Mouse (Mus musculus): ENCODE data around the gene Cyp3a16.
"Not testable (repeated sequence)": the region's sequence is repeated elsewhere in the genome, so short reads cannot be mapped to it uniquely, and the experiment has no call there.

The Cyp3a16 gene

DNA sequence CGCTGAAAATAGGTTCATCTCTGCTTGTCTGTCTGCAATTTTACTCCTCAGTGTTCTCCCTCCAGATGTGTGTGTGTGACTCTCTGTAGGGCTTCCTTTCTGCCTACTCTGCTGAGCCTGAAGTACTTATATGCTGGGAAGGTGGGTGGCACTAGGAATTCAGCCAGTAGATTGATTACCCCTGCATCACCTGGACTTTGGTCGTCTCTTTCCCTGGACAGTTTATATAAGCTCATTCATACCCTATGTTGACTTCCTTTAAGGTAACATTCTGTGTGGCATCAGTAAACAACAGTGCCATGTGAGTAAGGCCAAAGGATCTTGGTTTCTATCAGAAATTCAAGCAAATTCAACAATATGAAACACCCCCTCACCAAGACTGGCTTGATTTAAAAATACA is at the start of gene Cyp3a16:
Gene Cyp3a16 (minus strand): TSS at position 101 of the 400 bp plus-strand sequence.
- CTCF ChIA-PET = not testable (repeated sequence)

DNA sequence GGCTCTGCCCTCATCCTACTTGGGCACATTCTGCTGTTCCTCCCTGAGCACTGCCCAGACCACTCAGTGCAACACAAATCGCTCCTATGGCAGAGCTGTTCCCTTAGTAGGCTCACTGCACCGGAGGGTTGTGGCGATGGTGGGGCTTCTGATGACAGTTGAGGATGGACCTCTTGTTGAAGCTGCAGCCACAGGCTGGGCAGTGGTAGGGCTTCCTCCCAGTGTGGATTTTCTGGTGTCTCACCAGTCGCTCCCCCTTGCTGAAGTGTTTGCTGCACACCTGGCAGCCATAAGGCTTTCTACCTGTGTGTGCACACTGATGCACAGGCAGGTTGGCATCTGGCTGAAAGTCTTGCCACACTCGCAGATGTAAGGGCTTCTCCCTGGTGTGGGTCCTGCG is 20.8 kb upstream of the Cyp3a16 start:
- CTCF ChIA-PET = no interaction called here

DNA sequence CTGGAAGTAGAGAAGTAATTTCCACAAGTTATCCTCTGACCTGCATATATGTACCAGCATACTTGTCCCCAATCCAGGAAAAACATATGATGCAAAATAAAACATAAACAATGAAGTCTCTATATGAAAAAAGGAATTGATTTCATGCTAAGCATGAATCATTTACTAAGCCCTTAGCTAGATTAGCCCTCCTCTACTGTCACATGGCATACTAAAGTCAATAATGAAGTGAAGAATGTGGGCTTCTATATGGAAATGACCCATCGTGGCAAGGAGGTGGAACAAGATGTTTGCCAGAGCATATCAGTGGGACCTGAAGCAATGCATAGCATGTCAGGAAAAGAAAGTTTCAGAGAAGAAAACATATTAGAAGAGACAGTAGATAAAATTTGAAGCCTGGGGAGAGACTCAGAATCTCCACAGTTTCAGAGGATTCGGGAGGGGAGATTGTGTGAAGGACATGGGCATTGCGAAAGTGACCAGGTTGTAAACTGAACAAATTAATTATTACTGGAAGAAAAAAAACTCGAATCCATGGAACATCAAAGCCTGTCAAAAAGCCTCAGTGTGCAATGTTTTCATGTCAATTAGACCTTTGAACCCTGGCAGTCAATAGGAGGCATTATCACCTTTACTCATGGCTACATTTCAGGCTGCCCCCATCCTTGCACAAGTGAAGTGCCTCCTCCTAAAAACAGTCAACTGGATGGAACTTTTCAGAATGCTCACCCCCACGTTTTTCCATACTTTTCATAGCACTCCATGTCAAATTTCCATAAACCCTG is 5.0 kb downstream of the Cyp3a16 start:
- CTCF ChIA-PET = no interaction called here

DNA sequence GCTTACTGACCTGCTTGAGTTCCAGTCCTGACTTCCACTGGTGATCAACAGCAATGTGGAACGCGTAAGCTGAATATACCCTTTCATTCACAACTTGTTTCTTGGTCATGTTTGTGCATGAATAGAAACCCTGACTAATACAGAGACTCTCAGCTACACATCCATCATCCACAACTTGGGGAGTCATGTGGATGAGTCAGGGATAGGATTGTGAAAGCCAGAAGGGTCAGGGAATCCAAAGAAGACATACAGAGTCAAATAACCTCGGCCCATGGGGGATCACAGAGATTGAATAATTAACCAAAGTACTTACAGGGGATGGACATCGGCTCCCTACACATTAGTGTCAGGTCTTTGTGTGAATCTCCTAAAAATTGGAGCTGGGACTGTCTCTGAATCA is 7.2 kb downstream of the Cyp3a16 start:
- CTCF ChIA-PET = no interaction called here

DNA sequence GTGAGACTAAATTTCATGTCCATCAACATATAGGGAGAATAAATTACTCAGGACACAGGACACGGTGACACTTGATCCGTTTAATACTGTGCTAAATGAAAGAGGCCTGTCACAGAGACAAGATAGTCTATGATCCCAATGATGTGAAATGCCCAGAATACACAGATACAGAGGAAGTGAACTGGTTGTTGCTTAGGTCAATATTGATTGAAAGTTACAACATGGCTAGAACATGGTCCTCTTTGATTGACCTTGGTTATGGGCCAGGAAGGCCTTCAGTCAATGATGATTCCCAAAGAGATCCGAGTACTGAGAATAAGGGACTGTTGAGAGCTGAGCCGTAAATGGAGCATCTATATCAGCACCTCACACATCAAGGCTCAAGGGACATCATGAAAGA is 15.1 kb downstream of the Cyp3a16 start:
- CTCF ChIA-PET = no interaction called here

DNA sequence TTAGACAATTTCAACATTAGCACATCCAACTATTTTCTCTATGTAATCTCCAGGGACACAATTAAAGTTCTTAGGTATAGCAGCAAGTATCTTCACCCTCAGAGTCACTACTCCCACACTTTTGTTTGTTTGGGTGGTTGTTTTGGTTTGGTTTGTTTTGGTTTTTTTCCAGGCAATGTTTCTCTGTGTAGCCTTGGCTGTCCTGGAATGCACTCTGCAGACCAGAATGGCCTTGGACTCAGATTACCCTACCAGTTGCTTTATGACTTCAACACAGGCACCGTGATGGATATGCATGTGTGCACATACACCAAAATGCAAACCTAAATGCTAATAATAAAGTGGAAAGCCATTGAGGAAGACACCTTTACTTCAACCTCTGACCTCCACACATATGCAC is 35.8 kb downstream of the Cyp3a16 start:
- CTCF ChIA-PET = no interaction called here

DNA sequence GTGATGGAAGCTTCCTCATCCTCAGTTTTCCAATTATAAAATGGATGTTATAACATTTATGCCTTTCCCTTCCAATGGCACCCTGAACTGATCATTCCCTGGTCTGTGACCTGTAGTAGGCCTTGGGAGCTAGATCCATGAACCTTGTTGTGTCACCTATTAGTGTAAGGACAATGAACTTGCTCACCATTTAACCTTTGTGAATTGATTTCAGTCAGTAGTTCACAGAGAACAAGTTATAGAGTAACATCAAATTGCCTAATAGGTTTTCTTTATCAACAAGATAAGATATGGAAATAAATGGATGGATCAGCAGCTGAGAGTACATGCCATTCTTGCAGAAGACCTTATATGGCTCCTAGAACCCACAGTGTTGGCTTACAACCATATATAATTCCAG is 38.5 kb downstream of the Cyp3a16 start:
- CTCF ChIA-PET = no interaction called here

DNA sequence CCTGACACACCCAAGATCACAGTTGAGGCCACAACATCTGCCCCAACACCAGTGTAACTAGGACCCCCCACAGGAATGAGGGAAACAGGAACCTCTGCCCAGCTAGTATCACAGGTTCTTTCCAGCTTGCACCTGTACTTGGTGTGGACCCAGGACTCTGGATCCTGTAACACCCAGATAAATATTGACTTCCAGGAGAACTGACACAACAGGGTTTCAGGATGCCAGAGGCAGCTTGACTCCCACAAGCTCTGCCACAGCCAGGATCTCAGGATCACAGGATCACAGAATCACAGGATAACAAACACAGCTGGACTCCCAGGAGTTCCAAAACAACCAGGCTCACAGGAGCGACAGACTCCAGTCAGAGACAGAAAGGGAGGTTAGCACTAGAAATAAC is 47.2 kb downstream of the Cyp3a16 start:
- CTCF ChIA-PET = no interaction called here

DNA sequence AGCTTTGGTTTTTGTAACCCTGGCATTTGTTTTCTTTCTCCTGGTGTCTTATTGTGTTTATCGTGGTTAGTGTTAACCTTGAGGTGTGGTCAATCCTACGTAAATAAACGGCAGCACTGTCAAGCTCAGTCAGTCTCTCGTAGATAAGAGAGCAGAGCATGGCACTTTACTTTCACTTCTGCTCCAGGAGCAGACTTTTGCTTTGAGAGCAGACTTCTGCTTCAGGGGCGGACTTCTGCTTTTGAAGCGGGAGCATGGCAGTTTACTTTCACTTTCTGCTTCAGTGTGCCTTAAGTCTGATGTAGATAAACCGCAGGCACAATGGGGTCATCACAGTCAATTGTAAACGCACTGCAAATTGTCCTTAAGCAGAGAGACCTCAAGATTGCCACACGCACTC is 54.1 kb downstream of the Cyp3a16 start:
- CTCF ChIA-PET = not testable (repeated sequence)

Measured in spleen, embryonic (tissue).